Mouse (Mus musculus): ENCODE measurements around the gene Psmd6.

The Psmd6 gene

DNA sequence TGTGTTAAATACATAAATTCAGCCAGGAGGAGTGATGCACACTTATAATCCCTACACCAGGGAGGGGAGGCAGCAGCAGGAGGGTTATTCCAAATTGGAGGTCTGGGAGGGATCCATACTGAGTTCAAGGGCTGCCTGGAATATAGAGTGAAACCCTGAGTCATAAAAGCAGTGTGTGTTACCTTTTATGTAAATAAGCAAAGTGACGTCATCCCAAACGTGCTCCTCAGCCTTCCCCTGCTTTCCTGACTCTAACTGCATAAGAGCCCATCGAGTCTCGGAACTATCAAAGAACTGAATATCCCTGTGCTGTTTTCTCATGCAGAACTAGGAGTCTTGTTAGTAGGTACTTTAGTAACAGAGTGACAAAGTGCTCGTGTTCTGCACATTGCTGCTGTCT, 57.4 kb downstream of the Psmd6 start:
- DNase-seq: no peak

GRCm38 (mm10) chr14:14062531-14063245, 58.1 kb downstream of the Psmd6 start:
- DNase-seq: no peak
